Mouse (Mus musculus) bone marrow macrophage, adult 2 months (primary cell): Measurements from ENCODE around the gene Slmap.

ENCODE experiments used
- CTCF ChIP-seq: IDR thresholded peaks from 2 replicates; pipeline ENCODE4 v1.5.1; 2012; ENCODE audit warnings: low read depth, mild to moderate bottlenecking, low read length, moderate library complexity
- POLR2A ChIP-seq: IDR thresholded peaks from 2 replicates; pipeline ENCODE4 v1.6.1; 2012; ENCODE audit warnings: mild to moderate bottlenecking, low read depth, low read length, borderline replicate concordance

DNA sequence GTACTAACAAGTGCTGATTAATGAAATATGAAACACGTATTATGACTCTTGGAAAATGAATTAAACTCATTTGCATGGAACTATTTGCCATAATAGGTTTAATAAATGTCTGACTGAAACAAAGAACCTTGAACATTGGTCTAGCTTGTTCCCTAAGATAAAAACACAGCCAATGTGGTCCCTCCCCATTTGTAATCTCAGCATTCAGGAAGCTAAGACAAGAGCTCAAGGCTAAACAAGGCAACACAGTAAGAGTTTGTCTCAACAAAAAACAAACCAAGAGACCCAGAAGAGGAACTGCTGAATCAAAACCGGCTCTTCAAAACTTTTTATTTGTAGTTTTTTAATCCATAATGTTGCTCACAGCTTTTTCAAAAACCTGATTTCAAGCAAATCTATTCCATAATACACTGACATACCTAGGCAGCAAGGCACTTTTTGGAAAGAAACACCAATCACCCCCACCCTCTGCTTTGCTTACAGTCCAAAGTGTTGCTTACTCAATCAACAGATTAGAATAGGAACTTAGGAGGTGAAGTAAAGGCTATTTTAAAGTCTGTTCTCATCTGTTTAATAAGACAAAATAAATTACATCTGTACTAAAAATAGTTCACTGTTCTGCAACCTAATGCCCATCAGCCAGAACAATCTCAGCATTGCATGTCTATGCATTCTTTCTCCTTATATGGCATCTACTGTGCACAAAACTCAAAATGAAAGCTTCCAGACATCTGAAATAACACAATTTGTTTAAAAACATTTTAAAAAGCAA is 93.5 kb downstream of the Slmap start:
- TF ChIP-seq CTCF (no peak), POLR2A (no peak)
